Mouse (Mus musculus): ENCODE data around the gene Fam71e2. TPM values are rescaled to one million over a fixed set of nuclear protein-coding genes. Genes with fewer than 3 reads are reported as not detected.

The Fam71e2 gene
- polyA plus RNA-seq (2015; fragmentation: Illumina TruSeq; extraction: RNeasy Lipid Tissue Mini Kit (QIAGEN cat#74804); ENCODE audit: insufficient read depth, low read depth, low replicate concordance) = not detected

GRCm38 (mm10) chr7:4771202-4771601, at the start of gene Fam71e2:
Gene Fam71e2, minus strand, starts transcription at chr7:4771302.

GRCm38 (mm10) chr7:4812303-4813104, 41.4 kb upstream of the Fam71e2 start, which contains the start of gene Ube2s:
Gene Ube2s, minus strand, starts transcription at chr7:4812590.

GRCm38 (mm10) chr7:4792278-4793212, 21.4 kb upstream of the Fam71e2 start, which contains the start of gene Rpl28:
Gene Rpl28, plus strand, starts transcription at chr7:4792874.

GRCm38 (mm10) chr7:4789436-4789935, 18.4 kb upstream of the Fam71e2 start, which contains the start of gene Tmem238:
Gene Tmem238, minus strand, starts transcription at chr7:4789656.

GRCm38 (mm10) chr7:4782759-4783158, 11.7 kb upstream of the Fam71e2 start, which contains the start of the genes Il11 and Tmem190:
Gene Il11, minus strand, starts transcription at chr7:4782859.
Gene Tmem190, plus strand, starts transcription at chr7:4782937.

GRCm38 (mm10) chr7:4752821-4753570, 18.1 kb downstream of the Fam71e2 start, which contains the start of gene Cox6b2:
Gene Cox6b2, minus strand, starts transcription at chr7:4753094.

GRCm38 (mm10) chr7:4739544-4740275, 31.4 kb downstream of the Fam71e2 start, which contains the start of gene Kmt5c:
Gene Kmt5c, plus strand, starts transcription at chr7:4740115.

GRCm38 (mm10) chr7:4725169-4725568, 45.9 kb downstream of the Fam71e2 start, which contains the start of gene Tmem150b:
Gene Tmem150b, minus strand, starts transcription at chr7:4725249.

Other genes starting within 250 kb of the Fam71e2 start
- 7.7 TPM for gene Tnni3, start 247.1 kb downstream of the Fam71e2 start, polyA plus RNA-seq (2015; fragmentation: Illumina TruSeq; extraction: RNeasy Lipid Tissue Mini Kit (QIAGEN cat#74804); ENCODE audit: insufficient read depth, low read depth, low replicate concordance)
- 0.48 TPM for gene Dnaaf3, start 238.8 kb downstream of the Fam71e2 start, polyA plus RNA-seq (2015; fragmentation: Illumina TruSeq; extraction: RNeasy Lipid Tissue Mini Kit (QIAGEN cat#74804); ENCODE audit: insufficient read depth, low read depth, low replicate concordance)
- 2.9 TPM for gene Syt5, start 223.8 kb downstream of the Fam71e2 start, polyA plus RNA-seq (2015; fragmentation: Illumina TruSeq; extraction: RNeasy Lipid Tissue Mini Kit (QIAGEN cat#74804); ENCODE audit: insufficient read depth, low read depth, low replicate concordance)
- not detected for gene Ptprh, start 167.3 kb downstream of the Fam71e2 start, polyA plus RNA-seq (2015; fragmentation: Illumina TruSeq; extraction: RNeasy Lipid Tissue Mini Kit (QIAGEN cat#74804); ENCODE audit: insufficient read depth, low read depth, low replicate concordance)
- 8.3 TPM for gene Tmem86b, start 139.9 kb downstream of the Fam71e2 start, polyA plus RNA-seq (2015; fragmentation: Illumina TruSeq; extraction: RNeasy Lipid Tissue Mini Kit (QIAGEN cat#74804); ENCODE audit: insufficient read depth, low read depth, low replicate concordance)
- 12.0 TPM for gene Ppp6r1, start 112.3 kb downstream of the Fam71e2 start, polyA plus RNA-seq (2015; fragmentation: Illumina TruSeq; extraction: RNeasy Lipid Tissue Mini Kit (QIAGEN cat#74804); ENCODE audit: insufficient read depth, low read depth, low replicate concordance)
- gene Hspbp1, start 86.2 kb downstream of the Fam71e2 start, polyA plus RNA-seq (2015; fragmentation: Illumina TruSeq; extraction: RNeasy Lipid Tissue Mini Kit (QIAGEN cat#74804); ENCODE audit: insufficient read depth, low read depth, low replicate concordance) = 10.8 TPM
- gene Brsk1, start 80.7 kb downstream of the Fam71e2 start, polyA plus RNA-seq (2015; fragmentation: Illumina TruSeq; extraction: RNeasy Lipid Tissue Mini Kit (QIAGEN cat#74804); ENCODE audit: insufficient read depth, low read depth, low replicate concordance) = 2.4 TPM
- not detected for gene Tmem150b, start 46.1 kb downstream of the Fam71e2 start, polyA plus RNA-seq (2015; fragmentation: Illumina TruSeq; extraction: RNeasy Lipid Tissue Mini Kit (QIAGEN cat#74804); ENCODE audit: insufficient read depth, low read depth, low replicate concordance)
- 21.1 TPM for gene Kmt5c, start 31.2 kb downstream of the Fam71e2 start, polyA plus RNA-seq (2015; fragmentation: Illumina TruSeq; extraction: RNeasy Lipid Tissue Mini Kit (QIAGEN cat#74804); ENCODE audit: insufficient read depth, low read depth, low replicate concordance)
- 5.7 TPM for gene Cox6b2, start 18.2 kb downstream of the Fam71e2 start, polyA plus RNA-seq (2015; fragmentation: Illumina TruSeq; extraction: RNeasy Lipid Tissue Mini Kit (QIAGEN cat#74804); ENCODE audit: insufficient read depth, low read depth, low replicate concordance)
- gene Il11, start 11.6 kb upstream of the Fam71e2 start, polyA plus RNA-seq (2015; fragmentation: Illumina TruSeq; extraction: RNeasy Lipid Tissue Mini Kit (QIAGEN cat#74804); ENCODE audit: insufficient read depth, low read depth, low replicate concordance) = not detected
- not detected for gene Tmem190, start 11.6 kb upstream of the Fam71e2 start, polyA plus RNA-seq (2015; fragmentation: Illumina TruSeq; extraction: RNeasy Lipid Tissue Mini Kit (QIAGEN cat#74804); ENCODE audit: insufficient read depth, low read depth, low replicate concordance)
- gene Tmem238, start 18.4 kb upstream of the Fam71e2 start, polyA plus RNA-seq (2015; fragmentation: Illumina TruSeq; extraction: RNeasy Lipid Tissue Mini Kit (QIAGEN cat#74804); ENCODE audit: insufficient read depth, low read depth, low replicate concordance) = 8.4 TPM
- gene Rpl28, start 21.6 kb upstream of the Fam71e2 start, polyA plus RNA-seq (2015; fragmentation: Illumina TruSeq; extraction: RNeasy Lipid Tissue Mini Kit (QIAGEN cat#74804); ENCODE audit: insufficient read depth, low read depth, low replicate concordance) = 480 TPM
- 16.8 TPM for gene Ube2s, start 41.3 kb upstream of the Fam71e2 start, polyA plus RNA-seq (2015; fragmentation: Illumina TruSeq; extraction: RNeasy Lipid Tissue Mini Kit (QIAGEN cat#74804); ENCODE audit: insufficient read depth, low read depth, low replicate concordance)
- gene Shisa7, start 73.4 kb upstream of the Fam71e2 start, polyA plus RNA-seq (2015; fragmentation: Illumina TruSeq; extraction: RNeasy Lipid Tissue Mini Kit (QIAGEN cat#74804); ENCODE audit: insufficient read depth, low read depth, low replicate concordance) = 0.30 TPM
- 12.2 TPM for gene Isoc2b, start 99.0 kb upstream of the Fam71e2 start, polyA plus RNA-seq (2015; fragmentation: Illumina TruSeq; extraction: RNeasy Lipid Tissue Mini Kit (QIAGEN cat#74804); ENCODE audit: insufficient read depth, low read depth, low replicate concordance)
- 9.6 TPM for gene Isoc2a, start 105.9 kb upstream of the Fam71e2 start, polyA plus RNA-seq (2015; fragmentation: Illumina TruSeq; extraction: RNeasy Lipid Tissue Mini Kit (QIAGEN cat#74804); ENCODE audit: insufficient read depth, low read depth, low replicate concordance)
- gene Gm36210, start 135.2 kb upstream of the Fam71e2 start, polyA plus RNA-seq (2015; fragmentation: Illumina TruSeq; extraction: RNeasy Lipid Tissue Mini Kit (QIAGEN cat#74804); ENCODE audit: insufficient read depth, low read depth, low replicate concordance) = not detected
- 1.4 TPM for gene Zfp628, start 143.9 kb upstream of the Fam71e2 start, polyA plus RNA-seq (2015; fragmentation: Illumina TruSeq; extraction: RNeasy Lipid Tissue Mini Kit (QIAGEN cat#74804); ENCODE audit: insufficient read depth, low read depth, low replicate concordance)
- 4.6 TPM for gene Nat14, start 150.7 kb upstream of the Fam71e2 start, polyA plus RNA-seq (2015; fragmentation: Illumina TruSeq; extraction: RNeasy Lipid Tissue Mini Kit (QIAGEN cat#74804); ENCODE audit: insufficient read depth, low read depth, low replicate concordance)
- gene Ssc5d, start 154.5 kb upstream of the Fam71e2 start, polyA plus RNA-seq (2015; fragmentation: Illumina TruSeq; extraction: RNeasy Lipid Tissue Mini Kit (QIAGEN cat#74804); ENCODE audit: insufficient read depth, low read depth, low replicate concordance) = 1.2 TPM
- gene Sbk2, start 193.1 kb upstream of the Fam71e2 start, polyA plus RNA-seq (2015; fragmentation: Illumina TruSeq; extraction: RNeasy Lipid Tissue Mini Kit (QIAGEN cat#74804); ENCODE audit: insufficient read depth, low read depth, low replicate concordance) = not detected
- not detected for gene Sbk3, start 199.9 kb upstream of the Fam71e2 start, polyA plus RNA-seq (2015; fragmentation: Illumina TruSeq; extraction: RNeasy Lipid Tissue Mini Kit (QIAGEN cat#74804); ENCODE audit: insufficient read depth, low read depth, low replicate concordance)
- 41.7 TPM for gene Zfp579, start 224.9 kb upstream of the Fam71e2 start, polyA plus RNA-seq (2015; fragmentation: Illumina TruSeq; extraction: RNeasy Lipid Tissue Mini Kit (QIAGEN cat#74804); ENCODE audit: insufficient read depth, low read depth, low replicate concordance)
- gene Zfp524, start 243.1 kb upstream of the Fam71e2 start, polyA plus RNA-seq (2015; fragmentation: Illumina TruSeq; extraction: RNeasy Lipid Tissue Mini Kit (QIAGEN cat#74804); ENCODE audit: insufficient read depth, low read depth, low replicate concordance) = 7.4 TPM
- gene Fiz1, start 243.4 kb upstream of the Fam71e2 start, polyA plus RNA-seq (2015; fragmentation: Illumina TruSeq; extraction: RNeasy Lipid Tissue Mini Kit (QIAGEN cat#74804); ENCODE audit: insufficient read depth, low read depth, low replicate concordance) = 6.8 TPM
- not detected for gene Gm44973, start 244.2 kb upstream of the Fam71e2 start, polyA plus RNA-seq (2015; fragmentation: Illumina TruSeq; extraction: RNeasy Lipid Tissue Mini Kit (QIAGEN cat#74804); ENCODE audit: insufficient read depth, low read depth, low replicate concordance)
- gene Zfp865, start 249.1 kb upstream of the Fam71e2 start, polyA plus RNA-seq (2015; fragmentation: Illumina TruSeq; extraction: RNeasy Lipid Tissue Mini Kit (QIAGEN cat#74804); ENCODE audit: insufficient read depth, low read depth, low replicate concordance) = 5.3 TPM
- gene Ccdc106, start 249.3 kb upstream of the Fam71e2 start, polyA plus RNA-seq (2015; fragmentation: Illumina TruSeq; extraction: RNeasy Lipid Tissue Mini Kit (QIAGEN cat#74804); ENCODE audit: insufficient read depth, low read depth, low replicate concordance) = not detected